Mouse (Mus musculus): ENCODE measurements around the gene Gm21962. TPM values are rescaled to one million over a fixed set of nuclear protein-coding genes. Genes with fewer than 3 reads are reported as not detected.

The Gm21962 gene
- polyA plus RNA-seq, 1 experiment from 2014 or later, result not detected

- H3K4me1 ChIP-seq (replicated peaks), result no peaks in the 10 kb centered on the region
- WGBS (ENCODE audit: insufficient replicate concordance), result 70% methylated on average over 6 of the region's 6 CpGs
- no peaks in the 10 kb centered on the region for H3K9me3 ChIP-seq (replicated peaks)
Observed at GRCm38 (mm10) chr3:137644947-137645346, 26.4 kb upstream of the Gm21962 start.

GRCm38 (mm10) chr3:137647427-137648100 lies 23.8 kb upstream of the Gm21962 start:
- no peak for ATAC-seq (ENCODE audit: insufficient read depth)
- no peaks in the 10 kb centered on the region for H3K36me3 ChIP-seq (replicated peaks)
- 69% methylated on average over 12 of the region's 12 CpGs for whole genome bisulfite sequencing (ENCODE audit: insufficient replicate concordance)

More at GRCm38 (mm10) chr3:137644947-137645346, 26.4 kb upstream of the Gm21962 start:
- H3K9ac ChIP-seq, result no peak overlapping the region
- H3K36me3 ChIP-seq (replicated peaks), result no peaks in the 10 kb centered on the region
- H3K27ac ChIP-seq (replicated peaks), result no peak overlapping the region
- no peaks in the 10 kb centered on the region for H3K27me3 ChIP-seq
- no peak for ATAC-seq (ENCODE audit: insufficient read depth)
- no peak overlapping the region for H3K4me3 ChIP-seq (replicated peaks)
- H3K4me2 ChIP-seq, result no peak overlapping the region

GRCm38 (mm10) chr3:137649112-137649511 lies 22.2 kb upstream of the Gm21962 start:
- H3K4me3 ChIP-seq (replicated peaks), result no peak overlapping the region
- 52% methylated on average over 5 of the region's 5 CpGs for WGBS (ENCODE audit: insufficient replicate concordance)
- H3K27me3 ChIP-seq, result no peaks in the 10 kb centered on the region
- H3K27ac ChIP-seq (replicated peaks), result no peak overlapping the region
- H3K9ac ChIP-seq, result no peak overlapping the region
- no peak overlapping the region for H3K4me2 ChIP-seq
- ATAC-seq (ENCODE audit: insufficient read depth), result no peak
- H3K9me3 ChIP-seq (replicated peaks), result no peaks in the 10 kb centered on the region
- H3K4me1 ChIP-seq (replicated peaks), result no peaks in the 10 kb centered on the region
- no peaks in the 10 kb centered on the region for H3K36me3 ChIP-seq (replicated peaks)

More at GRCm38 (mm10) chr3:137647427-137648100, 23.8 kb upstream of the Gm21962 start:
- Histone ChIP-seq H3K27ac (replicated peaks) (no peak overlapping the region), H3K27me3 (no peaks in the 10 kb centered on the region), H3K4me3 (replicated peaks) (no peak overlapping the region), H3K4me1 (replicated peaks) (no peaks in the 10 kb centered on the region), H3K4me2 (no peak overlapping the region), H3K9me3 (replicated peaks) (no peaks in the 10 kb centered on the region), H3K9ac (no peak overlapping the region)

- no peak for ATAC-seq (ENCODE audit: insufficient read depth)
- H3K9me3 ChIP-seq (replicated peaks), result no peaks in the 10 kb centered on the region
- H3K4me3 ChIP-seq (replicated peaks), result no peak overlapping the region
- H3K4me2 ChIP-seq, result no peak overlapping the region
- no peak overlapping the region for H3K9ac ChIP-seq
- no peaks in the 10 kb centered on the region for H3K27me3 ChIP-seq
- no peaks in the 10 kb centered on the region for H3K4me1 ChIP-seq (replicated peaks)
- H3K27ac ChIP-seq (replicated peaks), result no peak overlapping the region
- no peaks in the 10 kb centered on the region for H3K36me3 ChIP-seq (replicated peaks)
- 65% methylated on average over 2 of the region's 2 CpGs for WGBS (ENCODE audit: insufficient replicate concordance)
Observed at GRCm38 (mm10) chr3:137652853-137653252, 18.5 kb upstream of the Gm21962 start.

- ATAC-seq (ENCODE audit: insufficient read depth), result no peak
- 3% methylated on average over 3 of the region's 3 CpGs for WGBS (ENCODE audit: insufficient replicate concordance)
- H3K9ac ChIP-seq, result no peak overlapping the region
Observed at GRCm38 (mm10) chr3:137680923-137681322, 9.6 kb downstream of the Gm21962 start.

GRCm38 (mm10) chr3:137682911-137683806 lies 11.8 kb downstream of the Gm21962 start:
- WGBS (ENCODE audit: insufficient replicate concordance), result 38% methylated on average over 7 of the region's 7 CpGs
- Histone ChIP-seq H3K4me3 (replicated peaks) (no peak overlapping the region), H3K27ac (replicated peaks) (no peak overlapping the region), H3K9ac (no peak overlapping the region), H3K9me3 (replicated peaks) (no peaks in the 10 kb centered on the region), H3K4me1 (replicated peaks) (no peaks in the 10 kb centered on the region), H3K4me2 (no peak overlapping the region), H3K27me3 (no peaks in the 10 kb centered on the region), H3K36me3 (replicated peaks) (no peaks in the 10 kb centered on the region)
- ATAC-seq (ENCODE audit: insufficient read depth), result no peak

More at GRCm38 (mm10) chr3:137680923-137681322, 9.6 kb downstream of the Gm21962 start:
- no peaks in the 10 kb centered on the region for H3K27me3 ChIP-seq
- H3K4me2 ChIP-seq, result no peak overlapping the region
- no peaks in the 10 kb centered on the region for H3K9me3 ChIP-seq (replicated peaks)
- H3K36me3 ChIP-seq (replicated peaks), result no peaks in the 10 kb centered on the region
- H3K27ac ChIP-seq (replicated peaks), result no peak overlapping the region
- H3K4me3 ChIP-seq (replicated peaks), result no peak overlapping the region
- H3K4me1 ChIP-seq (replicated peaks), result no peaks in the 10 kb centered on the region

- Histone ChIP-seq H3K9me3 (replicated peaks) (no peaks in the 10 kb centered on the region), H3K4me1 (replicated peaks) (no peaks in the 10 kb centered on the region), H3K4me3 (replicated peaks) (no peak overlapping the region), H3K27ac (replicated peaks) (no peak overlapping the region), H3K9ac (no peak overlapping the region), H3K36me3 (replicated peaks) (no peaks in the 10 kb centered on the region), H3K27me3 (no peaks in the 10 kb centered on the region), H3K4me2 (no peak overlapping the region)
- ATAC-seq (ENCODE audit: insufficient read depth), result no peak
- 56% methylated on average over 6 of the region's 6 CpGs for WGBS (ENCODE audit: insufficient replicate concordance)
Observed at GRCm38 (mm10) chr3:137683807-137684403, 12.6 kb downstream of the Gm21962 start.

- no peak overlapping the region for H3K4me2 ChIP-seq
- H3K27me3 ChIP-seq, result no peaks in the 10 kb centered on the region
- 72% methylated on average over 2 of the region's 2 CpGs for WGBS (ENCODE audit: insufficient replicate concordance)
- no peaks in the 10 kb centered on the region for H3K9me3 ChIP-seq (replicated peaks)
- H3K27ac ChIP-seq (replicated peaks), result no peak overlapping the region
- H3K4me3 ChIP-seq (replicated peaks), result no peak overlapping the region
- H3K9ac ChIP-seq, result no peak overlapping the region
- no peaks in the 10 kb centered on the region for H3K4me1 ChIP-seq (replicated peaks)
- H3K36me3 ChIP-seq (replicated peaks), result no peaks in the 10 kb centered on the region
- ATAC-seq (ENCODE audit: insufficient read depth), result no peak
Observed at GRCm38 (mm10) chr3:137686932-137687331, 15.6 kb downstream of the Gm21962 start.

- H3K4me3 ChIP-seq (replicated peaks), result no peak overlapping the region
- H3K27me3 ChIP-seq, result no peaks in the 10 kb centered on the region
- no peak for ATAC-seq (ENCODE audit: insufficient read depth)
- no peak overlapping the region for H3K4me2 ChIP-seq
- H3K27ac ChIP-seq (replicated peaks), result no peak overlapping the region
- no peaks in the 10 kb centered on the region for H3K4me1 ChIP-seq (replicated peaks)
- no peak overlapping the region for H3K9ac ChIP-seq
- H3K9me3 ChIP-seq (replicated peaks), result no peaks in the 10 kb centered on the region
- no peaks in the 10 kb centered on the region for H3K36me3 ChIP-seq (replicated peaks)
Observed at GRCm38 (mm10) chr3:137691503-137691902, 20.2 kb downstream of the Gm21962 start.

GRCm38 (mm10) chr3:137715946-137716345 lies 44.6 kb downstream of the Gm21962 start:
- no peaks in the 10 kb centered on the region for H3K36me3 ChIP-seq (replicated peaks)
- H3K4me2 ChIP-seq, result no peak overlapping the region
- WGBS (ENCODE audit: insufficient replicate concordance), result 26% methylated on average over 2 of the region's 2 CpGs
- no peaks in the 10 kb centered on the region for H3K4me1 ChIP-seq (replicated peaks)
- H3K9me3 ChIP-seq (replicated peaks), result no peaks in the 10 kb centered on the region
- ATAC-seq (ENCODE audit: insufficient read depth), result no peak
- H3K9ac ChIP-seq, result no peak overlapping the region
- no peak overlapping the region for H3K27ac ChIP-seq (replicated peaks)
- H3K4me3 ChIP-seq (replicated peaks), result no peak overlapping the region
- H3K27me3 ChIP-seq, result no peaks in the 10 kb centered on the region

- no peak overlapping the region for H3K4me3 ChIP-seq (replicated peaks)
- H3K9me3 ChIP-seq (replicated peaks), result no peaks in the 10 kb centered on the region
- 67% methylated on average over 3 of the region's 3 CpGs for WGBS (ENCODE audit: insufficient replicate concordance)
- H3K9ac ChIP-seq, result no peak overlapping the region
- no peaks in the 10 kb centered on the region for H3K27me3 ChIP-seq
- no peak overlapping the region for H3K27ac ChIP-seq (replicated peaks)
- no peak overlapping the region for H3K4me2 ChIP-seq
- no peaks in the 10 kb centered on the region for H3K4me1 ChIP-seq (replicated peaks)
- no peaks in the 10 kb centered on the region for H3K36me3 ChIP-seq (replicated peaks)
- no peak for ATAC-seq (ENCODE audit: insufficient read depth)
Observed at GRCm38 (mm10) chr3:137716573-137717157, 45.3 kb downstream of the Gm21962 start.
